Mouse (Mus musculus) forebrain, embryonic 15.5 days (tissue): ENCODE measurements at regions not wholly inside any gene's neighbourhood (a gene's known extent, or its start where the extent isn't known, plus 50 kb on each side); places are given as distances from the start of the nearest gene placed in this dataset.

ENCODE experiments used
- ATAC-seq: fragments of 200-750 bp; cut with Nextera tagmentation; replicated peaks from 2 replicates; pipeline ENCODE4 v1.8.0; 2017; ENCODE audit warnings: mild to moderate bottlenecking, moderate TSS enrichment, moderate library complexity
- H3K27ac ChIP-seq: fragments of 300-500 bp; sonication (generic); replicated peaks from 2 replicates; pipeline ENCODE4 v1.5.1; 2015; ENCODE audit warnings: mild to moderate bottlenecking, inconsistent platforms
- H3K27me3 ChIP-seq: fragments of 300-500 bp; sonication (generic); 2 replicates; pipeline ENCODE4 v1.6.1; 2015; ENCODE audit warnings: inconsistent platforms
- H3K36me3 ChIP-seq: fragments of 300-500 bp; sonication (generic); 2 replicates; pipeline ENCODE4 v1.6.1; 2015; ENCODE audit warnings: mild to moderate bottlenecking, inconsistent platforms
- H3K4me1 ChIP-seq: fragments of 300-500 bp; sonication (generic); 2 replicates; pipeline ENCODE4 v1.6.1; 2015; ENCODE audit warnings: inconsistent platforms
- H3K4me2 ChIP-seq: fragments of 300-500 bp; sonication (generic); replicated peaks from 2 replicates; pipeline ENCODE4 v1.6.1; 2015; ENCODE audit warnings: mild to moderate bottlenecking, inconsistent platforms
- H3K4me3 ChIP-seq: fragments of 300-500 bp; sonication (generic); 2 replicates; pipeline ENCODE4 v1.5.1; 2015; ENCODE audit warnings: mild to moderate bottlenecking, inconsistent platforms
- H3K9ac ChIP-seq: fragments of 300-500 bp; sonication (generic); replicated peaks from 2 replicates; pipeline ENCODE4 v1.6.1; 2015; ENCODE audit warnings: mild to moderate bottlenecking, inconsistent platforms
- H3K9me3 ChIP-seq: fragments of 300-500 bp; sonication (generic); 2 replicates; pipeline ENCODE4 v1.6.1; 2016; ENCODE audit warnings: inconsistent platforms
- WGBS: fragments of 180-500 bp; shearing (Covaris S2); methylation state at CpG from one replicate; pipeline ENCODE4 v1.1.7; 2015; ENCODE audit warnings: mixed read lengths; 5-methylcytosine and 5-hydroxymethylcytosine counted together

DNA sequence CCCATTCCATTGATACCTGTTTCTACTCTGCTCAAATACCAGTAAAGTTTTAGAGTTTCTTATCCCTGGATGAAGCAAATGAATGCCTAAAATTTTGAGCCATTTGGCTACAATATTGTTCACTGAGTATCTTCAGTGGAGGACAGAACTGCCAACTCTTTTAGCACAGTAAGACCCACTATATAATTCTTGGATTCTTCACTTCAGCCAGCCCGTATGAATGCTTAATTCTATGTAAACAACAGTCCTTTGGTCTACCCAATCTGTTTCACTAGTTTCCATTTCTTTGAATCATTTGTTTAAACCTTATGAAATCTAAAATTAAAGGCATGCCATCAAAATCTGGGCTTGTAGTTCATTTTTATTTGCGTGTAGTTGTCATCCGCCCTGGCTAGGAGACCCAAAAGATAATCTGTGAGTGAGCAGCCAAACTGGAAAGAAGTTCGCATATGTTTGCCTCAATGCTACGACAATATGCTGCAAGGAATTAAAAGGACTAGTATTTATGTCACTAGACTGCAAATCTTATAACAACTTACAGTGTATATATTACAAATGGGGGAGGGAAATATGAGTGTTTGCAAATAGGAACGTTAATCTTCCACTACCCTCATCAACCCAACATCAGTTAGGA is 188.2 kb upstream of the Slit2 start:
- Histone ChIP-seq H3K4me3 (no peak overlapping the region), H3K4me1 (peaks cover 3% of the 10 kb centered on the region), H3K27me3 (no peaks in the 10 kb centered on the region), H3K9ac (no peak overlapping the region), H3K27ac (no peak overlapping the region), H3K9me3 (no peaks in the 10 kb centered on the region), H3K4me2 (no peak overlapping the region), H3K36me3 (no peaks in the 10 kb centered on the region)
- WGBS, result 75% methylated on average over 6 of the region's 6 CpGs
- peak; percentile 57; the same call in 1 of the 2 replicates for ATAC-seq

DNA sequence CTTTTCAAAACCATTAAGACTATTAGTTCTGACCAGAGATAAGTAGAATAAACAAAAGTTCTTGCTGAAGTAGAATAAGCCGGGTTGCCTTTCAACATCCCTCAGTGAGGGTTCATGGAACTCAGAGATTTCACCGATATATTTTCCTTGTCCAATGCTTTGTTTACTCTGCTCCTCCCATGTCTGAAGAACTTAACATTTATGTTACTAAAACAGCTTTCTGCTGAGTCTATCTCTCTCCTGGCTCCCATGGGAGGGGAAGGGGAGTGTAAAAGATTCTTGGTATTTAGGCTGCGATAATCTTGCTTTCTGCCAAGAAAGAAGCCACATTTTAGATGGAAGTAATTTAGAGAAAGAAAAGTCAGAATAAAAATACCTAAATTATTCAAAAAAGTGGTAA is 187.7 kb upstream of the Slit2 start:
- Histone ChIP-seq H3K9ac (no peak overlapping the region), H3K36me3 (no peaks in the 10 kb centered on the region), H3K27me3 (no peaks in the 10 kb centered on the region), H3K4me2 (no peak overlapping the region), H3K4me3 (no peak overlapping the region), H3K27ac (no peak overlapping the region), H3K4me1 (peaks cover 3% of the 10 kb centered on the region), H3K9me3 (no peaks in the 10 kb centered on the region)
- no peak for ATAC-seq
- WGBS, result 88% methylated on average over 3 of the region's 3 CpGs

GRCm38 (mm10) chr5:47820936-47821335 is 162.0 kb upstream of the Slit2 start:
- Histone ChIP-seq H3K9ac (no peak overlapping the region), H3K36me3 (no peaks in the 10 kb centered on the region), H3K4me1 (no peaks in the 10 kb centered on the region), H3K27me3 (no peaks in the 10 kb centered on the region), H3K27ac (no peak overlapping the region), H3K9me3 (no peaks in the 10 kb centered on the region), H3K4me2 (no peak overlapping the region), H3K4me3 (no peak overlapping the region)
- peak; percentile 87 for ATAC-seq
- 71% methylated on average over 1 of the region's 1 CpGs for WGBS

GRCm38 (mm10) chr5:47837998-47838397 is 144.9 kb upstream of the Slit2 start:
- Histone ChIP-seq H3K27me3 (no peaks in the 10 kb centered on the region), H3K4me3 (no peak overlapping the region), H3K9ac (no peak overlapping the region), H3K4me2 (no peak overlapping the region), H3K27ac (no peak overlapping the region), H3K36me3 (no peaks in the 10 kb centered on the region), H3K9me3 (no peaks in the 10 kb centered on the region), H3K4me1 (no peaks in the 10 kb centered on the region)
- 0 out of 2 replicates have a peak, but pooled peaks have one; percentile 19 for ATAC-seq
- WGBS, result 68% methylated on average over 3 of the region's 3 CpGs

DNA sequence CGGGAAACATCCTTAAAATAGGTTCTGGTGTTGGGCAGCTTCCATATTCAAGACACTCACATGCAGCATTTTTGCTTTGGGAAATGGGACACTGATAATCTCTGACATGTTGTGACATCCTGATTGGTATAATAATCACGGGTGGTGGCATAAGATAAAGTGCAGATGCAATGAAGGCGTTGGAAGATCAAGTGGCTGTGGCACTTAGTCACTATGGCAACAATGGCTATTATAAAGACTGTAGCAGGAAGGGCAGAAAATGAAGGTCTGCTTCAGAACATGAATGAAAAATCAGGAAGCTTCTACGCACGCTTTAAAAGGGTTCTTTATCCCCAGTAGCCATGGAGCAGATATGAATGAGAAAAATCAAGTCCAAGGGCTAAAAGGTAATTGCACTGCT is 113.2 kb upstream of the Slit2 start:
- ATAC-seq, result 0 out of 2 replicates have a peak, but pooled peaks have one; percentile 38
- Histone ChIP-seq H3K4me2 (no peak overlapping the region), H3K36me3 (no peaks in the 10 kb centered on the region), H3K27ac (no peak overlapping the region), H3K27me3 (no peaks in the 10 kb centered on the region), H3K9ac (no peak overlapping the region), H3K4me1 (no peaks in the 10 kb centered on the region), H3K4me3 (no peak overlapping the region), H3K9me3 (no peaks in the 10 kb centered on the region)
- WGBS, result 13% methylated on average over 5 of the region's 5 CpGs
